Mouse (Mus musculus) heart, adult 9 months (tissue): Measurements from ENCODE around the gene Ackr1.
"Not testable (repeated sequence)": the region's sequence is repeated elsewhere in the genome, so short reads cannot be mapped to it uniquely, and the experiment has no call there.

Source experiments
- DNase-seq, 2 experiments: peaks; one replicate each; pipeline ENCODE4 v3.0.0; 2022; ENCODE audit warnings: low spot score in 2 of 2

The Ackr1 gene

GRCm38 (mm10) chr1:173349192-173349591 is 15.6 kb upstream of the Ackr1 start:
- no peak for DNase-seq

GRCm38 (mm10) chr1:173348527-173348926 is 15.0 kb upstream of the Ackr1 start:
- DNase-seq, result peak in 1 of 2 experiments; percentile 8

- no peak for DNase-seq
Observed at GRCm38 (mm10) chr1:173345112-173345511, 11.6 kb upstream of the Ackr1 start.

- DNase-seq, result no peak
Observed at GRCm38 (mm10) chr1:173343934-173344333, 10.4 kb upstream of the Ackr1 start.

GRCm38 (mm10) chr1:173342425-173342824 is 8.9 kb upstream of the Ackr1 start:
- DNase-seq, result no peak

- DNase-seq, result peak in 1 of 2 experiments; percentile 29
Observed at GRCm38 (mm10) chr1:173339543-173339942, 6.0 kb upstream of the Ackr1 start.

GRCm38 (mm10) chr1:173337008-173337407 is 3.5 kb upstream of the Ackr1 start:
- DNase-seq, result no peak

GRCm38 (mm10) chr1:173335903-173336302 is 2.4 kb upstream of the Ackr1 start:
- no peak for DNase-seq

GRCm38 (mm10) chr1:173332418-173332817 is 1.1 kb downstream of the Ackr1 start:
- no peak for DNase-seq

- DNase-seq, result no peak
Observed at GRCm38 (mm10) chr1:173329743-173330142, 3.8 kb downstream of the Ackr1 start.

GRCm38 (mm10) chr1:173329185-173329584 is 4.4 kb downstream of the Ackr1 start:
- no peak for DNase-seq

GRCm38 (mm10) chr1:173328446-173328845 is 5.1 kb downstream of the Ackr1 start:
- no peak for DNase-seq

GRCm38 (mm10) chr1:173326552-173326951 is 7.0 kb downstream of the Ackr1 start:
- no peak for DNase-seq

- no peak for DNase-seq
Observed at GRCm38 (mm10) chr1:173325395-173325794, 8.2 kb downstream of the Ackr1 start.

- DNase-seq, result no peak
Observed at GRCm38 (mm10) chr1:173324961-173325360, 8.6 kb downstream of the Ackr1 start.

- peak in 1 of 2 experiments; percentile 10 for DNase-seq
Observed at GRCm38 (mm10) chr1:173323839-173324585, 9.5 kb downstream of the Ackr1 start.

- DNase-seq, result no peak
Observed at GRCm38 (mm10) chr1:173322249-173322627, 11.3 kb downstream of the Ackr1 start.

GRCm38 (mm10) chr1:173321593-173322248 is 11.8 kb downstream of the Ackr1 start:
- DNase-seq, result no peak

GRCm38 (mm10) chr1:173317925-173318477 is 15.5 kb downstream of the Ackr1 start:
- DNase-seq, result no peak

- DNase-seq, result no peak
Observed at GRCm38 (mm10) chr1:173315725-173316124, 17.8 kb downstream of the Ackr1 start.

GRCm38 (mm10) chr1:173313535-173314050 is 20.0 kb downstream of the Ackr1 start:
- not testable (repeated sequence) for DNase-seq

- DNase-seq, result not testable (repeated sequence)
Observed at GRCm38 (mm10) chr1:173302795-173303194, 30.8 kb downstream of the Ackr1 start.
